Mouse (Mus musculus): Measurements from ENCODE around the gene Fkbp1a. TPM values are rescaled to one million over a fixed set of nuclear protein-coding genes. Genes with fewer than 3 reads are reported as not detected.

The Fkbp1a gene
- polyA plus RNA-seq, 1 experiment from 2014 or later, result 610 TPM

- H3K4me1 ChIP-seq (replicated peaks; ENCODE audit: control insufficient read depth, insufficient read depth, low read length), result no peaks in the 10 kb centered on the region
- no peak for ATAC-seq
- H3K27ac ChIP-seq (ENCODE audit: low read length), result no peak overlapping the region
- no peak overlapping the region for H3K4me2 ChIP-seq (ENCODE audit: low read length)
- no peaks in the 10 kb centered on the region for H3K9me3 ChIP-seq (ENCODE audit: control insufficient read depth, low read length)
- H3K36me3 ChIP-seq (ENCODE audit: control insufficient read depth, insufficient read depth), result peaks cover 12% of the 10 kb centered on the region
- H3K27me3 ChIP-seq (replicated peaks; ENCODE audit: control insufficient read depth, insufficient read depth, low read length), result no peaks in the 10 kb centered on the region
- WGBS, result 68% methylated on average over 4 of the region's 4 CpGs
- no peak overlapping the region for H3K9ac ChIP-seq (replicated peaks; ENCODE audit: low read depth, low read length)
- no peak overlapping the region for H3K4me3 ChIP-seq (replicated peaks; ENCODE audit: low read length)
Measured at GRCm38 (mm10) chr2:151524324-151525041, 17.8 kb upstream of the Fkbp1a start.

GRCm38 (mm10) chr2:151525520-151525919 lies 16.8 kb upstream of the Fkbp1a start:
- WGBS, result 68% methylated on average over 2 of the region's 2 CpGs
- ATAC-seq, result no peak

GRCm38 (mm10) chr2:151528066-151528465 lies 14.2 kb upstream of the Fkbp1a start:
- Histone ChIP-seq H3K9ac (replicated peaks; ENCODE audit: low read depth, low read length) (no peak overlapping the region), H3K4me1 (replicated peaks; ENCODE audit: control insufficient read depth, insufficient read depth, low read length) (no peaks in the 10 kb centered on the region), H3K36me3 (ENCODE audit: control insufficient read depth, insufficient read depth) (peaks cover 3% of the 10 kb centered on the region), H3K4me2 (ENCODE audit: low read length) (no peak overlapping the region), H3K9me3 (ENCODE audit: control insufficient read depth, low read length) (no peaks in the 10 kb centered on the region), H3K27ac (ENCODE audit: low read length) (no peak overlapping the region), H3K4me3 (replicated peaks; ENCODE audit: low read length) (no peak overlapping the region), H3K27me3 (replicated peaks; ENCODE audit: control insufficient read depth, insufficient read depth, low read length) (no peaks in the 10 kb centered on the region)
- ATAC-seq, result no peak
- WGBS, result 93% methylated on average over 1 of the region's 1 CpGs

More at GRCm38 (mm10) chr2:151525520-151525919, 16.8 kb upstream of the Fkbp1a start:
- Histone ChIP-seq H3K9ac (replicated peaks; ENCODE audit: low read depth, low read length) (no peak overlapping the region), H3K27ac (ENCODE audit: low read length) (no peak overlapping the region), H3K4me3 (replicated peaks; ENCODE audit: low read length) (no peak overlapping the region), H3K36me3 (ENCODE audit: control insufficient read depth, insufficient read depth) (peaks cover 9% of the 10 kb centered on the region), H3K4me1 (replicated peaks; ENCODE audit: control insufficient read depth, insufficient read depth, low read length) (no peaks in the 10 kb centered on the region), H3K27me3 (replicated peaks; ENCODE audit: control insufficient read depth, insufficient read depth, low read length) (no peaks in the 10 kb centered on the region), H3K4me2 (ENCODE audit: low read length) (no peak overlapping the region), H3K9me3 (ENCODE audit: control insufficient read depth, low read length) (no peaks in the 10 kb centered on the region)

GRCm38 (mm10) chr2:151529169-151529568 lies 13.1 kb upstream of the Fkbp1a start:
- Histone ChIP-seq H3K4me2 (ENCODE audit: low read length) (no peak overlapping the region), H3K36me3 (ENCODE audit: control insufficient read depth, insufficient read depth) (peaks cover 3% of the 10 kb centered on the region), H3K27ac (ENCODE audit: low read length) (no peak overlapping the region), H3K9ac (replicated peaks; ENCODE audit: low read depth, low read length) (no peak overlapping the region), H3K4me1 (replicated peaks; ENCODE audit: control insufficient read depth, insufficient read depth, low read length) (no peaks in the 10 kb centered on the region), H3K9me3 (ENCODE audit: control insufficient read depth, low read length) (no peaks in the 10 kb centered on the region), H3K4me3 (replicated peaks; ENCODE audit: low read length) (no peak overlapping the region), H3K27me3 (replicated peaks; ENCODE audit: control insufficient read depth, insufficient read depth, low read length) (no peaks in the 10 kb centered on the region)
- ATAC-seq, result no peak

GRCm38 (mm10) chr2:151530378-151531230 lies 11.7 kb upstream of the Fkbp1a start:
- 64% methylated on average over 8 of the region's 8 CpGs for WGBS
- H3K4me2 ChIP-seq (ENCODE audit: low read length), result no peak overlapping the region
- no peak overlapping the region for H3K4me3 ChIP-seq (replicated peaks; ENCODE audit: low read length)
- no peaks in the 10 kb centered on the region for H3K4me1 ChIP-seq (replicated peaks; ENCODE audit: control insufficient read depth, insufficient read depth, low read length)
- H3K27me3 ChIP-seq (replicated peaks; ENCODE audit: control insufficient read depth, insufficient read depth, low read length), result no peaks in the 10 kb centered on the region
- no peak overlapping the region for H3K27ac ChIP-seq (ENCODE audit: low read length)
- H3K36me3 ChIP-seq (ENCODE audit: control insufficient read depth, insufficient read depth), result peaks cover 3% of the 10 kb centered on the region
- H3K9ac ChIP-seq (replicated peaks; ENCODE audit: low read depth, low read length), result no peak overlapping the region
- H3K9me3 ChIP-seq (ENCODE audit: control insufficient read depth, low read length), result no peaks in the 10 kb centered on the region
- no peak for ATAC-seq

GRCm38 (mm10) chr2:151533632-151534031 lies 8.7 kb upstream of the Fkbp1a start:
- WGBS, result 87% methylated on average over 6 of the region's 6 CpGs
- ATAC-seq, result no peak
- Histone ChIP-seq H3K9me3 (ENCODE audit: control insufficient read depth, low read length) (no peaks in the 10 kb centered on the region), H3K27me3 (replicated peaks; ENCODE audit: control insufficient read depth, insufficient read depth, low read length) (no peaks in the 10 kb centered on the region), H3K36me3 (ENCODE audit: control insufficient read depth, insufficient read depth) (no peaks in the 10 kb centered on the region), H3K9ac (replicated peaks; ENCODE audit: low read depth, low read length) (no peak overlapping the region), H3K4me2 (ENCODE audit: low read length) (no peak overlapping the region), H3K27ac (ENCODE audit: low read length) (no peak overlapping the region), H3K4me3 (replicated peaks; ENCODE audit: low read length) (no peak overlapping the region), H3K4me1 (replicated peaks; ENCODE audit: control insufficient read depth, insufficient read depth, low read length) (no peaks in the 10 kb centered on the region)

- Histone ChIP-seq H3K9ac (replicated peaks; ENCODE audit: low read depth, low read length) (no peak overlapping the region), H3K27ac (ENCODE audit: low read length) (peak overlapping the region; percentile 28; the same call in 1 of the 2 replicates), H3K4me2 (ENCODE audit: low read length) (no peak overlapping the region), H3K4me1 (replicated peaks; ENCODE audit: control insufficient read depth, insufficient read depth, low read length) (no peaks in the 10 kb centered on the region), H3K9me3 (ENCODE audit: control insufficient read depth, low read length) (no peaks in the 10 kb centered on the region), H3K36me3 (ENCODE audit: control insufficient read depth, insufficient read depth) (no peaks in the 10 kb centered on the region), H3K4me3 (replicated peaks; ENCODE audit: low read length) (no peak overlapping the region), H3K27me3 (replicated peaks; ENCODE audit: control insufficient read depth, insufficient read depth, low read length) (no peaks in the 10 kb centered on the region)
- peak; percentile 66 for ATAC-seq
- 40% methylated on average over 1 of the region's 1 CpGs for WGBS
Measured at GRCm38 (mm10) chr2:151535961-151536617, 6.2 kb upstream of the Fkbp1a start.

- Histone ChIP-seq H3K27ac (ENCODE audit: low read length) (no peak overlapping the region), H3K9ac (replicated peaks; ENCODE audit: low read depth, low read length) (no peak overlapping the region), H3K27me3 (replicated peaks; ENCODE audit: control insufficient read depth, insufficient read depth, low read length) (no peaks in the 10 kb centered on the region), H3K4me2 (ENCODE audit: low read length) (no peak overlapping the region), H3K36me3 (ENCODE audit: control insufficient read depth, insufficient read depth) (no peaks in the 10 kb centered on the region), H3K4me1 (replicated peaks; ENCODE audit: control insufficient read depth, insufficient read depth, low read length) (peaks cover 3% of the 10 kb centered on the region; the same call in 1 of the 2 replicates), H3K4me3 (replicated peaks; ENCODE audit: low read length) (no peak overlapping the region), H3K9me3 (ENCODE audit: control insufficient read depth, low read length) (no peaks in the 10 kb centered on the region)
- ATAC-seq, result no peak; the same call in 1 of the 2 replicates
- 46% methylated on average over 5 of the region's 5 CpGs for WGBS
Measured at GRCm38 (mm10) chr2:151536618-151536974, 5.7 kb upstream of the Fkbp1a start.

GRCm38 (mm10) chr2:151538646-151539045 lies 3.6 kb upstream of the Fkbp1a start:
- Histone ChIP-seq H3K4me1 (replicated peaks; ENCODE audit: control insufficient read depth, insufficient read depth, low read length) (peaks cover 9% of the 10 kb centered on the region), H3K27me3 (replicated peaks; ENCODE audit: control insufficient read depth, insufficient read depth, low read length) (no peaks in the 10 kb centered on the region), H3K9ac (replicated peaks; ENCODE audit: low read depth, low read length) (no peak overlapping the region), H3K36me3 (ENCODE audit: control insufficient read depth, insufficient read depth) (no peaks in the 10 kb centered on the region), H3K27ac (ENCODE audit: low read length) (no peak overlapping the region), H3K9me3 (ENCODE audit: control insufficient read depth, low read length) (no peaks in the 10 kb centered on the region), H3K4me3 (replicated peaks; ENCODE audit: low read length) (no peak overlapping the region), H3K4me2 (ENCODE audit: low read length) (no peak overlapping the region)
- no peak for ATAC-seq
- WGBS, result 61% methylated on average over 4 of the region's 4 CpGs
